Mouse (Mus musculus): ENCODE results near the gene Habp2.

Gene Habp2

DNA sequence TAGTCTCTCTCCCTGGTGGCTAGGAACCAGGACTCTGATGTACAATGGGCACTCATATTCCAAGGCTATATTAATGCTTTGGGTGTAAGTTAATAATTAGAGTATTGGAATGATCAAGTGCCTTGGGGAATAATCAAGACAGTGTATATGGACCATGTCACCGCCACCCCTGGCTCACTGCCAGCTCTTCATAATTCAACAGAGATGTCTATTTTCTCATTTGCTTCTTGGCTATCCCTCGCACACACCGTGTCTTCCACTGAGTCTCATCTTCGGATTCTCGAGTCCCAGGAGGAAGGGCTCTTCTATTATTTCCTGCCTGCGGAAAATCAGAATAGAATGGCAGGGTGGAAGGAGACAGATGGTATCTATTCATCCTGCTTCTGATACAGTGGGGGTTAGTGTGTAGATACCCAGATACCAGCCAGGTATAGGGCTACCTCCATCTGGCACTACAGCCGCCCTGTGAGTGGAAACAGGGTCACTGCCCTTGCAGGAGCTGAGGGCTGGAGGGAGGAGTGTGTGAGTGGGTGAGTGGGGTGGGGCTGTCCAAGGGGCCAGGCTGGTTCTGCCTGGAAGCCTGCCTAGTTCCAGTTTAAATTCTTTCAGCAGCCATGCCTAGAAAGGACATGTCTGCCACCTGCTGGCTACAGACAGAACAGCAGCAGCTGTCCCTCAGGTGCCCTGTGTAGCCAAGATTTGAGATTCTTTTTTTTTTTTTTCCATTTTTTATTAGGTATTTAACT lies 7.9 kb downstream of the Habp2 start:
- peak; percentile 90 for DNase-seq (ENCODE audit: low read depth, low spot score)

- DNase-seq (ENCODE audit: low read depth, low spot score), result no peak
Observed at GRCm38 (mm10) chr19:56296668-56297067, 9.7 kb downstream of the Habp2 start.

DNA sequence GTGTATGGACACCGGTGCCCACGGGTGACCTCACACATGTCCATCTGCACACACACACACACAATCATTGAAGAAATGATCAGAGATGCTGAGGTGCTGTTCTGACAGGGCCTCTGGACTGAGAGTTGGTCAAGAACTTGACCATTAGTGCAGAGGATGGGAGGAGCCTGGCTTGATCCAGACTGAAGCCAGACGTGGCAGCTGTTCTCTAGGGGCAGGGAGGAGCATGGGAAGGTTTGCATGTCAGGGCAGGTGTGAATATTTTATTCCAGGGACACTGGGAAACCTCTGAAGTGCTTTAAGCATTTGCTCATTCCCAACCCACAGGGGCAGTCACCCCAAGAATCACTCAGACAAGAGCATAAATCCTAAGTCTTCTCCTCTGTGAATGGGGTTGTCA lies 10.3 kb downstream of the Habp2 start:
- no peak for DNase-seq (ENCODE audit: low read depth, low spot score)

DNA sequence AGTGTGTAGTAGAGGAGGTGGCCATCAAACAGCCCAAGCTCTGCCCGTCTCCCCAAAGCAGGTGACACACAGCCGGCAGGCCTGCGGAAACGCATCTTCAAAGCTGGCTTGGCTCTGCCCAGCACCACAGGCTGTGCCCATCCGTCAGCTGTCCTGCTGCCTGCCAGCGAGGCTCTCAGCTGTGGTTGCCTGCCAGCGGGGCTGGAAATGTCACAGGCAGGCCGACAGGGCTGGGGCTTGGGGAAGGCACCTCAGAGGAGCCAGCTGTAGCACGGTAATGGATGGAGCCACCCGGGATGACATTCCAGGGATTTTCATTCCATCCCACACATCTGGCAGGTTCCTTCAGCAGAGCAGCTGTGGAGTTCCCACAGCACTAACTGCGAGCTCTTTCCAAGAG lies 13.9 kb downstream of the Habp2 start:
- DNase-seq (ENCODE audit: low read depth, low spot score), result no peak

DNA sequence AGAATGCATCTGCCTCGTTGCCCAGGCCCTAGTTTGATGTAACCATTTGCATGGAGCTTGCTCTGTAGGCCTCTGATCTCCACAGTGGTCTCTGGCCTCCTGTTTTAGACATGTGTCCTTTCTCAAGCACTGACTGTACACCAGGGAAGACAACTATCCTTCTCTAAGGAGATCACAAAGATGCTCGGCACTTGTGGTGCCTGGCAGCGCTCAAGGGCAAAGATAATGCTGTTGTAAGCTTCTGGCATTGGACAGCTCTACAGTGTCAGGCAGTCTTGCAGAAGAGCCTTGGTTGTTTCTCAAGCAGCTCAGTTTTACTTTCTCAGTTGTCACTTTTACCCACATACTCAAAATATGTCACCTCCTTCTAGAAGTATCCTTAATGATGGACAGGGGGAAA lies 29.6 kb downstream of the Habp2 start:
- DNase-seq (ENCODE audit: low read depth, low spot score), result no peak

GRCm38 (mm10) chr19:56319219-56319618 lies 32.3 kb downstream of the Habp2 start:
- no peak for DNase-seq (ENCODE audit: low read depth, low spot score)

DNA sequence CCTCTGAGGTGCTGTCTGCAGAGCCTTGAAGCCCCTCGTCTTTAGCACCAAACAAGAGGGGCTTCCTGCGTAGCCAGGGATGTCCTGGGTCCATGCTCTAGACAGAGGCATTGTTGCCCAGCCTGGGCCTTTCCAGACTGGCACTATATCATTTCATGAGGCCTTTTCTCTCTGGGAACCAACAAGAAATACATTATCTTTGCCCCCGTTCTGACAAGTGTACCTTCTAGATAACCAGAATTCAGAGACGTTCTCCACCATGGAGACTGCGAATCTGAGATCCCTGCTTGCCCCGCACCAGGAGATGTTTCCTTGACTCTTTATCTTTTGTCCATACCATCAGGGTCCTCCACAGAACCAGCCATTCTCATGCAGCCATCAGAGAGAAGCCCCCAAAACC lies 32.7 kb downstream of the Habp2 start:
- no peak for DNase-seq (ENCODE audit: low read depth, low spot score)

DNA sequence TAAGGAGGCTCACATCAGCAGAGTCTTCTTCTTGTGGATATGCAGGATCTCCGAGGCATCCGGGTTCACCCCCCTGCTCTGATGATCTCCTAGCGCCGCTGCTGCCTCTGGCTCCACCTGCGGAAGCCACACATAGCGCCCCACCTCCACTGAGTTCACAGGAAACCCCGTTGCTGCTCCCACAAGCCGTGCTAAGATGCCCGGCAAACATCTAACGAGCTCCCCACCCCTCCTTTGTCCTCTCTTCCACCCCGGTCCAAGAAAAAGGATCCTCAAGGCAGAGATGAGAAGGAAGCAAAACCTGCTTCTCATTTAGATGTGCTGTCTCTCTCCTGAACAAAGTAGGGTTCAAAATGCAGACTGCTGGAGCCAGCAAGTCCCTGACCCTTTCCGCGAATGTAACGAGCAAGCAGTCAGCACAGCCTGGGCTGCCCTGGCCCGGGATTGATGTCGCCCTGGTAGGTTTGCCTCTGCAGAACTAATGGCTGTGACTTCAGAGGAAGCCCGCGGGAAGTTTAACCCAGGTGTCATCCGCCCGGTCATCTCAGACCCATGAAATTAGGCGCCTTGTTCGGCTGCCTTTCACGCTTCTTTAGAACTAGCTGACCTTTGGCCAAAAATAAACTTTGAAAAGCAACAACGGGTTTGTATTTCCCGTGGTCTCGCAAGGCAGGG lies 33.4 kb downstream of the Habp2 start:
- DNase-seq (ENCODE audit: low read depth, low spot score), result no peak

DNA sequence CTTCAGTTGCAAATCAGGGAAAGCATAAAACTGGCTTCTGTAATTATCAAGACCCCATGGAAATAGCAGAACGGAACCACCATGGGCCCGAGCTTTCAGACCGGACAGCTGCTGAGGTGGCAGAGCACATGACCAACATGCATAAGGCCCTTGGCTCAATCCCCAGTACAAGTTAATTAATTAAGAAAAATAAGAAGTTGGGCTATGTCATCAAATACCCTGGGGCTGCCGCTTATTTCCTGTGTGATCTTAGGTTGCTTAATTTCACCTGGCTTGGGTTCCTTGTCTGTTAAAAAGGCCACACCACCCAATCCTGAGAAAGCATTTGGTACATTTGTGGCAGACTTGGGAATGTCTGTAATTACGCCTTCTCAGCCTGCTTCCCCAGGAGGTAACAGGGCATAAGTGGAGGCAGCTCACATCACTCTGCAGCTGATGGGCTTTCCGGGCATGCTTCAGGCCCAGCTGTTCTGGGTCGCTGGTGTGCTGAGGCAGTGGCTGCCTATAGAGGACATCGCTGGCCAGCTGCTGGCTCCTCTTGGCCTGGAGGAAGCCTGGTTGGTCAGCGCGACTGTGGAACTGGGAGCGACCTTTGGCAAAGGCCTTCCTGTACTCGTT lies 34.5 kb downstream of the Habp2 start:
- no peak for DNase-seq (ENCODE audit: low read depth, low spot score)

- DNase-seq (ENCODE audit: low read depth, low spot score), result no peak
Observed at GRCm38 (mm10) chr19:56325676-56326075, 38.7 kb downstream of the Habp2 start.

- no peak for DNase-seq (ENCODE audit: low read depth, low spot score)
Observed at GRCm38 (mm10) chr19:56326243-56326855, 39.4 kb downstream of the Habp2 start.

- DNase-seq (ENCODE audit: low read depth, low spot score), result no peak
Observed at GRCm38 (mm10) chr19:56336321-56336720, 49.4 kb downstream of the Habp2 start.

DNA sequence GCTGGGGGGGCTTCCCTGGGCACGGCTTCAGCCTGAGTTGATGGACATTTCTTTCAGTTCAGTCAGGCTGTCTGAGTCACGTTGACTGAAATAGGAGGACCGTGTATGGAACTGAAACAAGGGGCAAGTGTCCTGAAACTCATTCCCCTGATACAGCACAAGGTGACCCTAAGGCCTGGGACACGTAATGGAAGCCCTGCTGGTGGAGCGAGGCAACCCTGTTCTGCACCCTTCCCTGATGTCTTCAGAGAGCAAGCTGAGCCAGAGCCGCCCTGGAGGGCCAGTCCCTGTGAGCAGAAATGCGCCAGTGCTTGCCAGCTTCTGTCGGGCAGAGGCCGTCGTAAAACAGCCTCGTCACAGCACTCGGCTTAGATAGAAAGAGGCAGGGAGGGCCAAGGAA lies 49.9 kb downstream of the Habp2 start:
- no peak for DNase-seq (ENCODE audit: low read depth, low spot score)

DNA sequence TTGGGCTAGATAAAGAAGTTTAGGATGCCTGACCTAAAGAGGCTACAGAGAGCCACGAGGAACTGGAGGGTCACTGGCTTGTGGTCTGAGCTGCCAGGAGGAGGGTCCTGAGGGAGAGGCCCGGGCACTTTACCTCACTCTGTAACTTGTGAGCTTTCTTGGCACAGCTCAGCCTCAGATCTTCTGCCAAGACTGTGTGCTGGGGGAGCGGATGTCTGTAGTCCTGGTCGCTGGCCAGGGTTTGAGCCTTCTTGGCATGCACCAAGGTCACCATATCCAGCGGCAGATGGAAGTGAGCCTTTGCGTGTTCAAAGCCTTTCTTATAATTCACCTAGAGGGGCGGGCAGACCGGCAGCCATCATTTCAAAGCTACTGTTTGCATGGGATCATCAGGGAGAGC lies 55.1 kb downstream of the Habp2 start:
- DNase-seq (ENCODE audit: low read depth, low spot score), result no peak

DNA sequence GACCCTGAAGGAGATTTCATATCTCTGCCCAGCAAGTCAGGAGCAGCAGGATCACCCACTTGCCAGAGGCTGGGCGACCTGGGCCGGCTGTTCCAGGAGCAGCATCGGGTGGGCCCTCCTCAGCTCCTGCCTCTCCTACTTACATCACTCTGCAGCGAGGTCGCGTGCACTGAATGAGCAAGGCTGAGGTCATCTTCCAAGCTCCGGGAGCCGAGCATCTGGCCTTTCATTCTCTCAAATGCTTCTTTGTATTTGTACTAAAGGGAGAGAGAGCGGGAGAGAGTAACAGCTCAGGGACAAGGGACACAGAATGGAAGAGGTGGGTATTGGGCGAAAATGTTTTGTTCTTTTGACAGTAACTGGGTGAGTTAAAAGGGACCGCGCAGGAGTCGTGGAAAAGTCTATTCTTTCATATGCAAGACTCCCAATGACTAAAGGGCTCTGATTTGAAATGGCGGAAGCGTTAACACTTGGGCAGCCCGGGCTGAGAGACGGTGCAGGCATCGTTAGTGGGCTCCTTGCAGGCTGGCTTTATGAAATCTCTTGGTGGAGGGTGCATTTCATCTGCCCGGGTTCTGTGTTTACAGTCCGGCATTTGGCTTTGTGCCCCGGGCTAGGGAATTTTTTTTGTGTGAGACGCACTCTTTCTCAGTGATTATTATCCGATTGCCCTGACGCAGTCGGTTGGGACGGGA lies 57.1 kb downstream of the Habp2 start:
- peak; percentile 50 for DNase-seq (ENCODE audit: low read depth, low spot score)

GRCm38 (mm10) chr19:56346016-56346415 lies 59.1 kb downstream of the Habp2 start:
- DNase-seq (ENCODE audit: low read depth, low spot score), result peak; percentile 49

GRCm38 (mm10) chr19:56346750-56347149 lies 59.8 kb downstream of the Habp2 start:
- DNase-seq (ENCODE audit: low read depth, low spot score), result no peak

GRCm38 (mm10) chr19:56349295-56349694 lies 62.4 kb downstream of the Habp2 start:
- peak; percentile 34 for DNase-seq (ENCODE audit: low read depth, low spot score)

- no peak for DNase-seq (ENCODE audit: low read depth, low spot score)
Observed at GRCm38 (mm10) chr19:56353689-56354088, 66.8 kb downstream of the Habp2 start.

GRCm38 (mm10) chr19:56355201-56355600 lies 68.3 kb downstream of the Habp2 start:
- no peak for DNase-seq (ENCODE audit: low read depth, low spot score)

GRCm38 (mm10) chr19:56356480-56357373 lies 69.8 kb downstream of the Habp2 start:
- peak; percentile 83 for DNase-seq (ENCODE audit: low read depth, low spot score)
